Mouse (Mus musculus): ENCODE measurements around the gene Lgi4.

DNA sequence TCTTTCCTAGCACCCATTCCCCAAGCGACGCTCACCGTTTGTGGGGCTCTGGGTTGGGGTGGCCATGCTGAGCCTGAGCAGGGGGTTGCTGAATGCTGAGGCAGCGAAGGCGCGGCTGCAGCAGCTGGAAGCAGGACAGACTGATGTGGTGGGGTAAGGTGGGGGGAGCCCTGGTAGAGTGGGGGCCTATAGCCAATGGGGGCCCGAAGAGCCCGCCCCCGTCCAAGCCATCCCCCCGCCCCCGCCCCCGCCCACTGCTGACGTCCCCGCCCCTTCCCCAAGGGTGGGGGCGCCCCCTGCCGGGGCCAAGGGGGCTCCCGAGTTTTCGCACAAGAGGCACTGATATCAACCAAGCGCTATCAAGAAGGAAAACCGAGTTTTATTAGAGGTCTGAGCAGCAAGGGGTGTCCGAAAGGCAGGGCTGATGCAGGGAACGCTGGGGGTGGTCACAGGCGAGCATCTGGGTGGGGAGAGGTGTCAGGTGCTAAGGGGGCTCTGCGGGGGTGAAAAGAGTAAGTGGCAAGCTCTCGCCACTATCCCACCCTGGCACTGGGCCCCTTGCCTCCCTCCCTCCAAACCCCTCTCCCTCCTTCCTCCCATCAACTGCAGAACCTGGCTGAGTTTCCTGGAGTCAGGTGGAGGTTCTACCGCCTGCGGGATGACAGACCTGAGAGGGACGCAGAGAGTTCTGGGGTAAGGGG is 7.7 kb upstream of the Lgi4 start, which contains the start of gene Fxyd7:
- no peak for TF ChIP-seq CTCF (IDR thresholded peaks at IDR 0.05; ENCODE audit: low read depth, low read length)
- no peak for TF ChIP-seq POLR2A (IDR thresholded peaks at IDR 0.05; ENCODE audit: extremely low read depth, insufficient read depth, low read length)
